Mouse (Mus musculus): ENCODE data around the gene Pax2.
"Not testable (repeated sequence)": the region's sequence is repeated elsewhere in the genome, so short reads cannot be mapped to it uniquely, and the experiment has no call there.

- not testable (repeated sequence) for TF ChIP-seq CTCF (IDR thresholded peaks at IDR 0.05; ENCODE audit: control insufficient read depth, insufficient read depth, insufficient read length); MAX (IDR thresholded peaks at IDR 0.05); FOSL1 (IDR thresholded peaks at IDR 0.05; ENCODE audit: insufficient read depth, low read length, poor library complexity, severe bottlenecking); USF1 (IDR thresholded peaks at IDR 0.05; ENCODE audit: low read depth)
These were observed 86.8 kb downstream of the Pax2 start for GRCm38 (mm10) chr19:44842661-44843060.

Data from C2C12 (cell line).